Mouse (Mus musculus) C2C12 (cell line): ENCODE results near the gene Mboat1.

Source experiments
- CEBPB ChIP-seq: IDR thresholded peaks from one replicate; pipeline ENCODE4 v1.6.1; 2011; ENCODE audit warnings: low read depth, mild to moderate bottlenecking, control low read depth, moderate library complexity
- CTCF ChIP-seq: IDR thresholded peaks from one replicate; pipeline ENCODE4 v1.5.1; 2011; ENCODE audit not compliant: control insufficient read depth, insufficient read depth, insufficient read length

DNA sequence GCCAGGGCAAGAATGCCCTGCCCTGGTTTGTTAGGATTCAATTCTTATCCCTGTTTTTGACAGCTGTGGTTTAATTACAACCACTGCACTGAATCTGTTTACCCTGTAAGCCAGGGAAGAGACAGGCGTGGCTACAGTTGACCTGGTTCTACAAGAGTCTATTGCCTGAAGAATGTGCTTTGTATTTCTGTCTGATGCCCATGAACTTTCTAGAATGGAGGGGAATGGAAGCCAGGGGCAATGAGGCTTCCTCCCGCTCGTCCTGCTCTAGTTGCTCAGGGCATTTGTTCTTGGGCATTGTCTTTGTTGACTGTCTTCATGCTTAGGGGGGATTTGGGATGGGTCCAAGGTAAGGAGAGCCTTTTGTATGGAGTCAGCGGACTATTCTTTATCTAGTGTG is 63.5 kb downstream of the Mboat1 start:
- TF ChIP-seq CTCF (no peak), CEBPB (no peak)
